Mouse (Mus musculus): ENCODE results near the gene Sccpdh. TPM values are rescaled to one million over a fixed set of nuclear protein-coding genes. Genes with fewer than 3 reads are reported as not detected.
"Not testable (repeated sequence)": the region's sequence is repeated elsewhere in the genome, so short reads cannot be mapped to it uniquely, and the experiment has no call there.

Sccpdh gene
- polyA plus RNA-seq, 1 experiment: 43.0 TPM

GRCm38 (mm10) chr1:179712658-179713057 lies 44.6 kb downstream of the Sccpdh start:
- no peaks in the 10 kb centered on the region for H3K36me3 ChIP-seq (ENCODE audit: control insufficient read depth, insufficient read depth)

GRCm38 (mm10) chr1:179713367-179713766 lies 45.4 kb downstream of the Sccpdh start:
- H3K79me2 ChIP-seq (ENCODE audit: control insufficient read depth, insufficient read depth): no peaks in the 10 kb centered on the region
- no peak overlapping the region for H3K4me2 ChIP-seq (ENCODE audit: low read depth)
- H3ac ChIP-seq (ENCODE audit: control insufficient read depth, insufficient read length): no peak overlapping the region
- no peak overlapping the region for H3K4me3 ChIP-seq
- no peak for TF ChIP-seq MYOD1 (IDR thresholded peaks at IDR 0.05; ENCODE audit: control insufficient read depth in 1 of 3, insufficient read length in 2 of 3, low read depth in 2 of 3)
- H3K27me3 ChIP-seq (ENCODE audit: control insufficient read depth, insufficient read depth, insufficient read length): no peaks in the 10 kb centered on the region
- no peaks in the 10 kb centered on the region for H3K36me3 ChIP-seq (ENCODE audit: control insufficient read depth, insufficient read depth)

More at GRCm38 (mm10) chr1:179712658-179713057, 44.6 kb downstream of the Sccpdh start:
- no peak overlapping the region for H3ac ChIP-seq (ENCODE audit: control insufficient read depth, insufficient read length)
- H3K27me3 ChIP-seq (ENCODE audit: control insufficient read depth, insufficient read depth, insufficient read length): no peaks in the 10 kb centered on the region
- H3K4me3 ChIP-seq: no peak overlapping the region
- TF ChIP-seq POLR2AphosphoS2 (IDR thresholded peaks at IDR 0.05; ENCODE audit: insufficient read length, low read depth) (no peak), MYOG (IDR thresholded peaks at IDR 0.05; ENCODE audit: control insufficient read depth in 1 of 3, insufficient read depth in 1 of 3, insufficient read length in 2 of 3, low read depth in 2 of 3) (no peak), TCF3 (IDR thresholded peaks at IDR 0.05; ENCODE audit: insufficient read length, low read depth) (no peak), E2F4 (IDR thresholded peaks at IDR 0.05; ENCODE audit: insufficient read depth) (no peak), TCF12 (IDR thresholded peaks at IDR 0.05; ENCODE audit: insufficient read depth, poor library complexity, severe bottlenecking) (no peak)
- H3K79me2 ChIP-seq (ENCODE audit: control insufficient read depth, insufficient read depth): no peaks in the 10 kb centered on the region
- H3K4me2 ChIP-seq (ENCODE audit: low read depth): no peak overlapping the region

GRCm38 (mm10) chr1:179715289-179715688 lies 47.3 kb downstream of the Sccpdh start:
- H3K4me3 ChIP-seq: not testable (repeated sequence)

GRCm38 (mm10) chr1:179715786-179716185 lies 47.8 kb downstream of the Sccpdh start:
- Histone ChIP-seq H3K79me2 (ENCODE audit: control insufficient read depth, insufficient read depth) (no peaks in the 10 kb centered on the region), H3K4me2 (ENCODE audit: low read depth) (no peak overlapping the region), H3K4me3 (no peak overlapping the region), H3K36me3 (ENCODE audit: control insufficient read depth, insufficient read depth) (no peaks in the 10 kb centered on the region), H3K27me3 (ENCODE audit: control insufficient read depth, insufficient read depth, insufficient read length) (no peaks in the 10 kb centered on the region), H3ac (ENCODE audit: control insufficient read depth, insufficient read length) (no peak overlapping the region)
- TF ChIP-seq POLR2AphosphoS2 (IDR thresholded peaks at IDR 0.05; ENCODE audit: insufficient read length, low read depth) (no peak), CEBPB (IDR thresholded peaks at IDR 0.05; ENCODE audit: insufficient read depth, poor library complexity, severe bottlenecking) (no peak), REST (IDR thresholded peaks at IDR 0.05; ENCODE audit: insufficient read depth, insufficient read length) (no peak), TCF3 (IDR thresholded peaks at IDR 0.05; ENCODE audit: insufficient read length, low read depth) (no peak), SRF (IDR thresholded peaks at IDR 0.05; ENCODE audit: control insufficient read depth, insufficient read length, low read depth) (no peak), MYOG (IDR thresholded peaks at IDR 0.05; ENCODE audit: control insufficient read depth in 1 of 3, insufficient read depth in 1 of 3, insufficient read length in 2 of 3, low read depth in 2 of 3) (no peak), E2F4 (IDR thresholded peaks at IDR 0.05; ENCODE audit: insufficient read depth) (no peak), USF1 (IDR thresholded peaks at IDR 0.05; ENCODE audit: low read depth) (no peak), TCF12 (IDR thresholded peaks at IDR 0.05; ENCODE audit: insufficient read depth, poor library complexity, severe bottlenecking) (no peak), MAX (IDR thresholded peaks at IDR 0.05; ENCODE audit: low read depth) (no peak), POLR2A (IDR thresholded peaks at IDR 0.05; ENCODE audit: insufficient read length, low read depth) (no peak), MYOD1 (IDR thresholded peaks at IDR 0.05; ENCODE audit: control insufficient read depth in 1 of 3, insufficient read length in 2 of 3, low read depth in 2 of 3) (no peak)

More at GRCm38 (mm10) chr1:179715289-179715688, 47.3 kb downstream of the Sccpdh start:
- H3K27me3 ChIP-seq (ENCODE audit: control insufficient read depth, insufficient read depth, insufficient read length); H3K79me2 ChIP-seq (ENCODE audit: control insufficient read depth, insufficient read depth); H3K4me2 ChIP-seq (ENCODE audit: low read depth); H3ac ChIP-seq (ENCODE audit: control insufficient read depth, insufficient read length); H3K36me3 ChIP-seq (ENCODE audit: control insufficient read depth, insufficient read depth): not testable (repeated sequence)

- Histone ChIP-seq H3K79me2 (ENCODE audit: control insufficient read depth, insufficient read depth) (no peaks in the 10 kb centered on the region), H3K4me3 (no peak overlapping the region), H3ac (ENCODE audit: control insufficient read depth, insufficient read length) (no peak overlapping the region), H3K27me3 (ENCODE audit: control insufficient read depth, insufficient read depth, insufficient read length) (peaks cover 5% of the 10 kb centered on the region), H3K4me2 (ENCODE audit: low read depth) (no peak overlapping the region), H3K36me3 (ENCODE audit: control insufficient read depth, insufficient read depth) (no peaks in the 10 kb centered on the region)
- TF ChIP-seq MYOD1 (IDR thresholded peaks at IDR 0.05; ENCODE audit: control insufficient read depth in 1 of 3, insufficient read length in 2 of 3, low read depth in 2 of 3) (no peak), SRF (IDR thresholded peaks at IDR 0.05; ENCODE audit: control insufficient read depth, insufficient read length, low read depth) (no peak), E2F4 (IDR thresholded peaks at IDR 0.05; ENCODE audit: insufficient read depth) (no peak)
These were observed 54.9 kb downstream of the Sccpdh start for GRCm38 (mm10) chr1:179722811-179723469.

- Histone ChIP-seq H3ac (ENCODE audit: control insufficient read depth, insufficient read length) (no peak overlapping the region), H3K27me3 (ENCODE audit: control insufficient read depth, insufficient read depth, insufficient read length) (peaks cover 20% of the 10 kb centered on the region), H3K36me3 (ENCODE audit: control insufficient read depth, insufficient read depth) (no peaks in the 10 kb centered on the region), H3K4me2 (ENCODE audit: low read depth) (no peak overlapping the region), H3K79me2 (ENCODE audit: control insufficient read depth, insufficient read depth) (no peaks in the 10 kb centered on the region), H3K4me3 (no peak overlapping the region)
- TF ChIP-seq POLR2AphosphoS2 (IDR thresholded peaks at IDR 0.05; ENCODE audit: insufficient read length, low read depth) (no peak), TCF12 (IDR thresholded peaks at IDR 0.05; ENCODE audit: insufficient read depth, poor library complexity, severe bottlenecking) (no peak), MAX (IDR thresholded peaks at IDR 0.05; ENCODE audit: low read depth) (no peak), USF1 (IDR thresholded peaks at IDR 0.05; ENCODE audit: low read depth) (no peak), POLR2A (IDR thresholded peaks at IDR 0.05; ENCODE audit: insufficient read length, low read depth) (no peak), MYOD1 (IDR thresholded peaks at IDR 0.05; ENCODE audit: control insufficient read depth in 1 of 3, insufficient read length in 2 of 3, low read depth in 2 of 3) (no peak), TCF3 (IDR thresholded peaks at IDR 0.05; ENCODE audit: insufficient read length, low read depth) (no peak), MYOG (IDR thresholded peaks at IDR 0.05; ENCODE audit: control insufficient read depth in 1 of 3, insufficient read depth in 1 of 3, insufficient read length in 2 of 3, low read depth in 2 of 3) (no peak), E2F4 (IDR thresholded peaks at IDR 0.05; ENCODE audit: insufficient read depth) (no peak), SRF (IDR thresholded peaks at IDR 0.05; ENCODE audit: control insufficient read depth, insufficient read length, low read depth) (no peak), REST (IDR thresholded peaks at IDR 0.05; ENCODE audit: insufficient read depth, insufficient read length) (no peak), CEBPB (IDR thresholded peaks at IDR 0.05; ENCODE audit: insufficient read depth, poor library complexity, severe bottlenecking) (no peak)
These were observed 60.7 kb downstream of the Sccpdh start for GRCm38 (mm10) chr1:179728661-179729060.

Measured in myocyte (in vitro differentiated cells).